Mouse (Mus musculus): ENCODE results near the gene Eif4e1b.

The Eif4e1b gene

GRCm38 (mm10) chr13:54797861-54798643 is 14.3 kb downstream of the Eif4e1b start:
- no peak for DNase-seq (ENCODE audit: low read depth in 2 of 2, low spot score in 2 of 2)

- no peak for DNase-seq (ENCODE audit: low read depth in 2 of 2, low spot score in 2 of 2)
These were observed 14.9 kb downstream of the Eif4e1b start for GRCm38 (mm10) chr13:54798740-54799139.

GRCm38 (mm10) chr13:54799701-54800100 is 15.9 kb downstream of the Eif4e1b start:
- DNase-seq (ENCODE audit: low read depth in 2 of 2, low spot score in 2 of 2): peak; percentile 36 to 55

GRCm38 (mm10) chr13:54800206-54800605 is 16.4 kb downstream of the Eif4e1b start:
- DNase-seq (ENCODE audit: low read depth in 2 of 2, low spot score in 2 of 2): no peak

GRCm38 (mm10) chr13:54803010-54803409 is 19.2 kb downstream of the Eif4e1b start:
- DNase-seq (ENCODE audit: low read depth in 2 of 2, low spot score in 2 of 2): no peak

GRCm38 (mm10) chr13:54805134-54805838 is 21.5 kb downstream of the Eif4e1b start:
- no peak for DNase-seq (ENCODE audit: low read depth in 2 of 2, low spot score in 2 of 2)

GRCm38 (mm10) chr13:54806434-54806976 is 22.7 kb downstream of the Eif4e1b start:
- DNase-seq (ENCODE audit: low read depth in 2 of 2, low spot score in 2 of 2): no peak

- DNase-seq (ENCODE audit: low read depth in 2 of 2, low spot score in 2 of 2): no peak
These were observed 24.3 kb downstream of the Eif4e1b start for GRCm38 (mm10) chr13:54808067-54808466.

- no peak for DNase-seq (ENCODE audit: low read depth in 2 of 2, low spot score in 2 of 2)
These were observed 27.7 kb downstream of the Eif4e1b start for GRCm38 (mm10) chr13:54811476-54811875.

GRCm38 (mm10) chr13:54813381-54813780 is 29.6 kb downstream of the Eif4e1b start:
- no peak for DNase-seq (ENCODE audit: low read depth in 2 of 2, low spot score in 2 of 2)

GRCm38 (mm10) chr13:54818399-54819254 is 34.8 kb downstream of the Eif4e1b start:
- no peak for DNase-seq (ENCODE audit: low read depth in 2 of 2, low spot score in 2 of 2)

GRCm38 (mm10) chr13:54821106-54821505 is 37.3 kb downstream of the Eif4e1b start:
- no peak for DNase-seq (ENCODE audit: low read depth in 2 of 2, low spot score in 2 of 2)

- no peak for DNase-seq (ENCODE audit: low read depth in 2 of 2, low spot score in 2 of 2)
These were observed 38.1 kb downstream of the Eif4e1b start for GRCm38 (mm10) chr13:54821931-54822330.

- no peak for DNase-seq (ENCODE audit: low read depth in 2 of 2, low spot score in 2 of 2)
These were observed 40.5 kb downstream of the Eif4e1b start for GRCm38 (mm10) chr13:54824111-54824931.

GRCm38 (mm10) chr13:54827992-54828391 is 44.2 kb downstream of the Eif4e1b start:
- no peak for DNase-seq (ENCODE audit: low read depth in 2 of 2, low spot score in 2 of 2)

- DNase-seq (ENCODE audit: low read depth in 2 of 2, low spot score in 2 of 2): no peak
These were observed 44.7 kb downstream of the Eif4e1b start for GRCm38 (mm10) chr13:54828508-54828907.

GRCm38 (mm10) chr13:54829450-54829849 is 45.7 kb downstream of the Eif4e1b start:
- no peak for DNase-seq (ENCODE audit: low read depth in 2 of 2, low spot score in 2 of 2)

GRCm38 (mm10) chr13:54836351-54837030 is 52.7 kb downstream of the Eif4e1b start:
- no peak for DNase-seq (ENCODE audit: low read depth in 2 of 2, low spot score in 2 of 2)

GRCm38 (mm10) chr13:54837061-54837460 is 53.3 kb downstream of the Eif4e1b start:
- DNase-seq (ENCODE audit: low read depth in 2 of 2, low spot score in 2 of 2): no peak

GRCm38 (mm10) chr13:54837471-54837889 is 53.7 kb downstream of the Eif4e1b start:
- DNase-seq (ENCODE audit: low read depth in 2 of 2, low spot score in 2 of 2): no peak
